Mouse (Mus musculus) urinary bladder, postnatal 10 days (tissue): ENCODE measurements around the gene Zbtb16.

ENCODE experiments used
- DNase-seq: peaks from one replicate; pipeline ENCODE4 v3.0.0; 2022; ENCODE audit warnings: low spot score

The Zbtb16 gene

GRCm38 (mm10) chr9:48803460-48804240 is 32.4 kb downstream of the Zbtb16 start:
- no peak for DNase-seq

- DNase-seq, result no peak
Observed at GRCm38 (mm10) chr9:48802374-48802773, 33.6 kb downstream of the Zbtb16 start.

DNA sequence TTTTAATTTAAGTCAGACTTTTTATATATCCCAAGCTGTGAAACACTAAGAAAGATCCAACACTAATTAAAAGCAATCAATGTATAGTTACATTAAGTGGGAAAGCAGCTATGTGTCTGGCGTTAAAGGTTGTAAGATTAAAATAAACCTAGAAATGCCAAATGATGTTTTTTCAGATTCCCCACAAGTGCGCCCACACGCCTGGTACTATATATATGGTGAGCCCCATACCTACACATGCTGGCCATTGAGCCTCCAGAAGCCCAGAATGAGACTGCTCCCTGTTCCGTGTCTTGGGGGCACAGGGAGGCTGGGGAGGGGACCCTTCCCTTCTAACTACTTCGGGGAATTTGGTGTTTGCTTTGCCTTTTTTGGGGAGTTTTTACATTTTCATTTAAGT is 34.7 kb downstream of the Zbtb16 start:
- DNase-seq, result no peak

GRCm38 (mm10) chr9:48800627-48801026 is 35.4 kb downstream of the Zbtb16 start:
- DNase-seq, result no peak

DNA sequence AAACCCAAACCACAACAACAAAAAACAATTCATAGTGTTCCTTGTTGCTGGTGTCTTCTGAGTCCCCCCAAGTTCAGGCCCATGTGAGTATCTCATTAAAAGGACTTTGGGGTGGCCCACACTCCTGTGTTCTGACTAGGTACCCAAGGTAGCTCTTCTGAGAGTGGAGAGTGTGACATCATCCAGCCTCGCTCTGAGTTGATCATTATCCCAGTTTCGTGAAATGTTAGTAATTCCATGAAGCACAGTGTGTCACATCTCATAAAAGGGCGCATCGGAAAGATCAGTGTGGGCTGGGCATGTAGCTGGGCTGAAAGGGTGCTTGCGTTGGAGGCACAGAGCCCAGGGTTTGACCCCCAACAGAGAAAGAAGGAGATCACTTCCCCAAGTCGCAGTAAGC is 38.0 kb downstream of the Zbtb16 start:
- DNase-seq, result no peak

DNA sequence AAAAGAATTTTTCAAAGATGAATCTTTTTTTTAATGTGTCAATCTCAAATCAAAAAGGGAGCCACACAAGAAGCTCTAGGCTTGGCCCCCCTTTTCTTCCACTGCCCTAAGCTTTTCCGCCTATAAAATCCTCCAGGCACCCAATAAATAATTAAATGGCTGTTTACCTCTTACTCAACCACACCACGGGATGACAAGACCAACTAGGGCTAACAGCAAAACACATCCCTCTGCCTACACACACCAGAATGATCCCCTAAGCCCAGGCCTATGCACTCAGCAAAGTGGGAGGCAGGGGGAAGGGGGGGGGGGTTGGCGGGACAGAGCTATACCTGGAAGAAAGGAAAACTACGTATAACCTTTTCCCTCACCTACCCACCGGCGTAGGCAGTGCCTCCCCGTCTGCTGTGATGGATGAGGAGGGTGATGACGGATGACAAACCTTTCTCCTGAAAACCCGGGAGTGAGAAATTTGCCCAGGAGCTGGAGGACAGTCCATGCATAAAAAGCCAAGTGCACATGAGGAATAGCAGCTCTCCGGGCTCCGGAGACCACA is 39.7 kb downstream of the Zbtb16 start:
- DNase-seq, result no peak

GRCm38 (mm10) chr9:48795740-48796139 is 40.3 kb downstream of the Zbtb16 start:
- DNase-seq, result no peak

DNA sequence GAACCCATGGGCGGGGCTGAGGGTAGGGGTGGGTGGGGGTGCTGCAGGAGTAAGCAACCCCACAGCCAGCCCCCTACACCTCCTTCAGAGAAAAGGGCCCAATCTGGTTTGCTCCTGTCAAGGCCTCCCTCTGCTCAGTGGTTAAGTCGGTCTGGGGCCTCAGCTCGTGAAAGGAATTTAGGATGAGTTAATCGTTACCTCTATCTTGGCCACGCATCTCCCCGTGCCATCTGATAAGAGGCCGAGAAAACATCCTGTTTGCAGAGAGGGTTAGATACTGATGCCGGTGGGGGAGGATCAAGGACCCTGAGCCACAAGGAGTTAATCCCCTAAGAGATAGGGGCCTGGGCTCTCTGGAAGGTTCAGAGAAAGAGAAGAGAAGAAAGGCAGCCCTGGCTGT is 40.9 kb downstream of the Zbtb16 start:
- no peak for DNase-seq

DNA sequence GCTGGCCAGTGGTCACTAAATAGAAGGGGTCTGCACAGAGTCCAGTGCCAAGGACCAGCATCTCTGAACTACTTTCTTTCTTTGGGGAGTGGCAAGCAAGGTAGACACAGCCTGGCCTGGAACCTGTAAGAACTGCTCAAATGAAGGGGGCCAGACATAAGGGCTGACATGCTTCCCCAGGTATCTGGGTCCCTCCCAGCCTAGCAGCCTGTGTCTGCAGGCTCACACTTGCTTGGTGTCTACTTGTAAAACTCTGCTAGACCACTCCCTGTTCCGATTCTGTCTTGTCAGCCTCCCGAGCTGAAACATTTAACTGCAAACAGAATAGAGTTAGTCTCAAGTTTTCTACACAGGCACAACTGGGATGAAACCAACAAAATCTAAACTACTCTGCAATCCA is 41.6 kb downstream of the Zbtb16 start:
- no peak for DNase-seq

DNA sequence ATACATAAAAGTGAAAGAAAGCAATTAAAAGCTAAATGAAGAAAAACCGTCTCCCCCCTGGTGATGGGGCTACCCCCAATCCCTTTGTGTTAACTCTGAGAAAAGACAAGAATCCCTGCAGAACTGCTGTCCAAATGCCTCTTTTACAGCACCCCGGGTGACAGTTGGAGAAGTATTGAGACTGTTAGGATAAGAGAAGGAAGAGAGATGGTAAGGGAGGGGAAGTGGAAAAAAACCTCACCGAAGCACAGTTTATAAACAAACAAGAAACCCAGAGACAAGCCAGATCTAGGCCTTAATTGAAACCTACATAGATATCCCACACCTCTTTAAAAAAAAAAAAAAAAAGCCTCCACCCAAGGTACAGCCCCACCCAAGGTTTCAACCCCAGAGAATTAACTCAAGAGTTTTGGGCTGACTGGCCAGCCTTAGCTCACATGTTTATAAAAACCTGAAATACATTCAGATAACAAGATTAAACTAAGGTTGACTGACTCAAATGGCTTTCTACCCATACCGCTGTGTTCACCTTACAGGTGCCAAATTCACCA is 42.3 kb downstream of the Zbtb16 start:
- no peak for DNase-seq

- no peak for DNase-seq
Observed at GRCm38 (mm10) chr9:48790575-48790974, 45.4 kb downstream of the Zbtb16 start.

GRCm38 (mm10) chr9:48787906-48788410 is 48.1 kb downstream of the Zbtb16 start:
- DNase-seq, result no peak

- no peak for DNase-seq
Observed at GRCm38 (mm10) chr9:48787321-48787720, 48.7 kb downstream of the Zbtb16 start.

DNA sequence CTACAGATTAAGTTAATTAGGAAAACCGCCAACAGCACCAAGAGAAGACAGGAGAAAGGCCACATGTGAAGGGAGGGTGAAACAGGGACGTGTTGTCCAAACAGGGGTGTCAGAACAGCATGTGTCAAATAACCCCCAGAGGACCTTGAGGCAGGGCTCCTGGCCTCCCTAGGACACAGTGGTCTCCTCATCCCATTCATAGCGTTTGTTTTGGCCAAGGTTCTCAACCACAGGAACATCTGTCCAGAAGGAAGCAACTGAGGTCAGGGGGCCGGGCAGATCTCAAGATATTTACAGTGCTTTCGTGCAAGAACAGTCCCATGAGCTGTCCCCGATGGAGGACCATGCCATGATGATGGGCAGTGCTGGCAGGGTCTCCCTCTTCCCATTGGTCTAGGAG is 49.2 kb downstream of the Zbtb16 start:
- DNase-seq, result no peak

GRCm38 (mm10) chr9:48784937-48785336 is 51.1 kb downstream of the Zbtb16 start:
- no peak for DNase-seq

DNA sequence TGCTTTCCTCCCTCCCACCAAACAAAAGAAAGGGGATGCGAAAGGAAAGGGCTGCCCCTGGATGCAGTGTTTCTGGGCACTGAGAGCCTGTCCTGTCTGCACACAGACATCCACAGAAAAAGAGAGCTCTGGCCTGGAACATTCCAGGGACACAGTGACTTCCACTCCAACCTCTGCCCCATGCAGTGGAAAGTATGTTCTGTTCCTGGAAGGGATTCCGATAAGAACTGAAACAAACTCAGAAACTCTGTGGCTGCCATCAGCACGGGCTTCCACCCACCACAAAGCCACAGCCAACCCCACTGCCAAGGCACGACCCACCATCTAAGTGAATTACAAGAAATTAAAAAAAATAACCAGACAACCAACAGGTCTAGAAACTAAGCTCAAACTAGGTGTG is 52.7 kb downstream of the Zbtb16 start:
- DNase-seq, result no peak

- no peak for DNase-seq
Observed at GRCm38 (mm10) chr9:48782284-48783060, 53.5 kb downstream of the Zbtb16 start.

DNA sequence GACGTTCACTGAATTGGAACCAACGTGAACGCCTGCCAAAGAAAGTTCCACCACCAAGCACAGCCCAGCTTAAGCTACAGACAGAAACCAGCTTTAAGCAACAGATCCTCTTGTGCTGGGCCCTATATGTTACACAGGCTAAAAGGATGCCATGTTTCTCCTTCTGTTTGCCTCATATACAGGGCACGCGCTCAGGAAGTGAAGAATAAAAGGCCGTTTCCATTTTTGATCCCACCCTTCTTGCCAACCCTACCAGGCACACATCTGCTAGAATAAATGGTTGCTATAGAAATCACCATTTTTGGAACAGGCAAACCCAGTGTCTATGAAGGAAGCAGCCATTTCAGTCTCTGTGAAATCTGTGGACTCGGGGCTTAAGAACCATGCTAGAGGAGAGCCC is 59.8 kb downstream of the Zbtb16 start:
- DNase-seq, result no peak

DNA sequence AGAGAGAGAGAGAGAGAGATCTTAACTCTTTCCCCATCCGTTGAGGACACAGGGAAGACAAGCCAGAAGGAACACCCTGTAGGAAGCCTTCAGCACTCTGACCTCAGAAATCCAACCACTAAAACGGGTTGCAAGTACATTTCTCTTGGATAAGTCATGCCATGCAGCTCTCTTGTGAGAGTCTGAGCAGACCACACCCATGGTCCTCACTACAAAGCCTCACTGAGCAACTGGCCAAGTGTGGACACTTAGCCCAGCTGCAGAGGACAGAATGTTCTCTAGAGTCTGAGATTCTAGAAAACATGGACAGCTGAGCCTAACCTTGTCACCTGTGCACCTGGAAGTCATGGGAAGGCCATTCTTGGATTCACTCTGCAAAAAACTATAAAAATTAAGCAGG is 60.5 kb downstream of the Zbtb16 start:
- no peak for DNase-seq

DNA sequence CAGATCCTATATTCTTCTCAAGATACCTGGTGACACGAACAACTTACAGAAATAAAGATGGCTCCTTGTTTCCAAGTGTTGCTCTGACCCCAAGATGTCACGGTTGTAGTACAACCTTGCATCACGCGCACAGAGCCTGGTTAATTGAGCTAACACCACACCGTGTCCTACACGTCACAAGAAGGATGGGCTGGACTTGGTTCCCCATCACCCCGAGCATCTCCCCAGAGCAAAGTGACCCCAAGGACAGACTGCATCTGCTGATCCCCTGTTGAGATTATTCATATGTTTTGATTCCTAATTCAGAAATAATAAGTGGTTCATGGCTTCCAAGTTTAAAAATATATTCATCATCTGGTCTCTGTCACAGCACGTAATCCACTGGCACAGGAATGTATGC is 62.3 kb downstream of the Zbtb16 start:
- no peak for DNase-seq

DNA sequence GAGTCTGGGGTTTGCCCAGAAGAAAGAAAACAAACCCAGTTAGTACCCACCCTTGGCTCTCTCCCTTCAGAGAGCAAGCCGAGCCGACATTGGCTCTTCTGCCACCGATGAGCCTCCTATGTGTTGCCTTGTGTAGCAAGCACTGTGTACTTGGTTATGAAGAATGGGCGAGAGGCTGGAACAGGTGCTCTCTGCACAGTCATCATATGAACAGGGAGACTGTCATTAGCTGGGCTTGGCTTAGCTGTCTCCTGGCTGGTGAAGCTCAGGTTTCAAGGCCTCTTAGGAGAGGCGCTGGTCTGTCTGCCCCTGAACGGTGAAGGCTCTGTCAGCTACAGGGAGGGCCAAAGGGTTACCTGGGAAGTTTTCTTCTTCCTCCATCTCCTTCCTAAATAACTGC is 62.9 kb downstream of the Zbtb16 start:
- DNase-seq, result no peak

GRCm38 (mm10) chr9:48771504-48771903 is 64.5 kb downstream of the Zbtb16 start:
- no peak for DNase-seq

DNA sequence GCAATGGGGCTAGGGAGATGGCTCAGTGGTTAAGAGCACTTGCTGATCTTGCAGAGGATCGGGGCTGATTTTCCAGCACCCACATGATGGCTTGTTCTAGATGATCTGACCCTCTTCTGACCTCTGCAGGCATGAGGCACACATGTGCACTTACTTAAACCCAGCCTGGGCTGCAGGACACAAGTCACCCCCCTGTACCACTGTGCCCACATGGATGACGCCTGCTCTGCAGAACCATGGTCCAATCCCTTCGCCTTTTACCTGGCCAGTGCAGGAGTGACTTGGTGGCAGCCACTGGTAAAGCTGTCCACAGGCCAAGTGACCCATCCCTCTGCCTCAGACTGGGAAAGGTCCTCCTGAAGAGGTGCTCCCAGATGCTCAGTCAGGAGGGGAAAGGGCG is 67.1 kb downstream of the Zbtb16 start:
- no peak for DNase-seq
